Mouse (Mus musculus) small intestine, adult 2 months (tissue): ENCODE measurements around the gene Rbm10. TPM values are rescaled to one million over a fixed set of nuclear protein-coding genes. Genes with fewer than 3 reads are reported as not detected.
A peak's percentile ranks its signal among the peaks of the same experiment; 100 is the strongest.

ENCODE experiments used
- H3K27ac ChIP-seq: fragments of 200-500 bp; 2 replicates; pipeline ENCODE4 v1.5.1; 2012; ENCODE audit warnings: low read depth, low read length, control low read depth, inconsistent platforms; ENCODE audit not compliant: insufficient read depth
- H3K27me3 ChIP-seq: fragments of 200-500 bp; 2 replicates; pipeline ENCODE4 v1.6.1; 2012; ENCODE audit warnings: mild to moderate bottlenecking, moderate library complexity, low read length, inconsistent platforms; ENCODE audit not compliant: control insufficient read depth, insufficient read depth
- H3K36me3 ChIP-seq: fragments of 200-500 bp; 2 replicates; pipeline ENCODE4 v1.6.1; 2012; ENCODE audit warnings: mild to moderate bottlenecking, low read length, control low read depth, inconsistent platforms; ENCODE audit not compliant: control insufficient read depth, insufficient read depth
- H3K4me1 ChIP-seq: fragments of 200-500 bp; 2 replicates; pipeline ENCODE4 v1.6.1; 2012; ENCODE audit warnings: low read length, inconsistent platforms, mixed read lengths; ENCODE audit not compliant: control insufficient read depth, insufficient read depth, insufficient read length
- H3K4me3 ChIP-seq: fragments of 200-500 bp; 2 replicates; pipeline ENCODE4 v1.5.1; 2012; ENCODE audit warnings: low read depth, mild to moderate bottlenecking, control low read depth, inconsistent platforms, low read length, moderate library complexity
- CTCF ChIP-seq: fragments of 200-500 bp; IDR thresholded peaks from 2 replicates; pipeline ENCODE4 v1.5.1; 2012; ENCODE audit warnings: low read depth, mild to moderate bottlenecking, control low read depth, inconsistent platforms, low read length, moderate library complexity, mixed read lengths; ENCODE audit not compliant: insufficient replicate concordance, insufficient read length; ENCODE audit errors: extremely low read depth
- POLR2A ChIP-seq: fragments of 200-500 bp; IDR thresholded peaks from 2 replicates; pipeline ENCODE4 v1.6.1; 2012; ENCODE audit warnings: low read depth, mild to moderate bottlenecking, control low read depth, inconsistent platforms, low read length, moderate library complexity
- WGBS: fragments of 180-500 bp; shearing (Covaris S2); methylation state at CpG from one replicate; pipeline ENCODE4 v1.1.7; 2018; 5-methylcytosine and 5-hydroxymethylcytosine counted together
- polyA plus RNA-seq: library from polyadenylated mRNA; depleted of rRNA; stranded (reverse); fragments of >200 nt; gene quantifications from 2 replicates; pipeline ENCODE4 v1.2.3, GENCODE M21; 2012

The Rbm10 gene
- polyA plus RNA-seq, 1 experiment = 47.4 TPM

DNA sequence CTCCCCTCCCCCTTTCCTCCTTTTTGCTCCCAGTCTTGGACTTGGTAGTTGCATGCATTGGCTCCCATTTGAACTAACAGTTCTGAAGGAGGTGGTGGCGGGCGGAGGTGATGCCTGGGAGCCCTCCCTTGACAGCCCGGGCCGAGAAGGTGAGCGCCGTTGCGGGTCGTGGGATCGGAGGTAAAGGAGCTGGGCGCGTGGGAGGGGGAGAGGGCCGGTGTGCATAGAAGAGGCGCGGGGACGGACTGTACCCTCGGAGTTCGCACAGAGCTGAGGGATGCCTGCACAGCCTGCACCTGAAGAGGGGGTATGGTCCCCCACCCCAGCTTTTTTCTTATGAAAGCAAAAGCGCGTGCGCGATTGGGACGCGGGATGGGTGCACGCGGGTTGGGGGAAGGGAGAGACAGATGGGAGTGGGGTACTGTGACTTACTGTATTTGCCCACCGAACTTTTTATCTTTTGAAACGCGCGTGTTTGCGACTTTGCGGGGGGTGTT, 648 bp downstream of the Rbm10 start:
- TF ChIP-seq CTCF (no peak), POLR2A (no peak)
- peaks cover 2% of the 10 kb centered on the region; the same call in 1 of the 2 replicates for H3K4me1 ChIP-seq
- no peaks in the 10 kb centered on the region for H3K27me3 ChIP-seq
- WGBS = 12% methylated on average over 31 of the region's 31 CpGs
- peak overlapping the region; percentile 87 for H3K4me3 ChIP-seq
- H3K27ac ChIP-seq = peak overlapping the region; percentile 95
- H3K36me3 ChIP-seq = peaks cover 9% of the 10 kb centered on the region; the same call in 1 of the 2 replicates

GRCm38 (mm10) chrX:20638141-20638540, 20.8 kb downstream of the Rbm10 start:
- Histone ChIP-seq H3K36me3 (peaks cover 39% of the 10 kb centered on the region), H3K27me3 (no peaks in the 10 kb centered on the region), H3K4me3 (no peak overlapping the region), H3K27ac (no peak overlapping the region), H3K4me1 (no peaks in the 10 kb centered on the region)
- TF ChIP-seq POLR2A (no peak), CTCF (no peak)
- 77% methylated on average over 2 of the region's 2 CpGs for WGBS

DNA sequence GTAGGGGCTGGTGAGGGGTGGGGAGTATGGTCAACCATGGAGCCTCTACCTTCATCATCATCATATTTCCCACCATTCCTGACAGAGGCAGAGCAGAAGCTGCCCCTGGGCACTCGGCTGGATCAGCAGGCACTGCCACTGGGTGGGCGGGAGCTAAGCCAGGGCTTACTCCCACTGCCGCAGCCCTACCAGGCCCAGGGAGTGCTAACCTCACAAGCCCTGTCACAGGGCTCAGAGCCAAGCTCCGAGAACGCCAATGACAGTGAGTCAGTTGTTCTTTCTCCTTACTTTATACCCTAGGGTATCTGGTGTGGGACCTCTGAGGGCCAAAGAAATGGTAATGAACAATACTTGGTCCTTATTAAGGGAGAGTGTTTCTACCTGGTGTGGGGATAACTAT, 27.5 kb downstream of the Rbm10 start:
- Histone ChIP-seq H3K27ac (no peak overlapping the region), H3K4me1 (no peaks in the 10 kb centered on the region), H3K4me3 (no peak overlapping the region), H3K27me3 (no peaks in the 10 kb centered on the region), H3K36me3 (peaks cover 48% of the 10 kb centered on the region)
- 79% methylated on average over 5 of the region's 5 CpGs for WGBS
- TF ChIP-seq POLR2A (no peak), CTCF (no peak)

DNA sequence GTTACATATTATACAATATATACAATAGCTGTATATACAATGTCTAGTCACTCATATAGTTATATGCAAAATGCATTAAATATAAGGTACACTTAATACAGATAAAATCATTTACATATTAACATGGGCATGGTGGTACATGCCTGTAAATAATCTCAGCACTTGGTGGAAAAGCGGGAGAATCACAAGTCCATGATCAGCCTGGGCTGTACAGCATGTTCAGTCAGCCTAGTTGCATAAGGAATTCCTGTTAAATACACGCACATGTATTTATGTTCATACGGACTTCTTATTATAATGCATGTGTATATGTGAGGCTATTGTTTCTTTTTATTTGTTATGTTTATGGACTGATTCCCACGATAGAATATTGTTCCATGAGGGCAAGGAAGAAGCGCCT, 40.3 kb downstream of the Rbm10 start:
- Histone ChIP-seq H3K36me3 (no peaks in the 10 kb centered on the region), H3K27ac (no peak overlapping the region), H3K4me1 (no peaks in the 10 kb centered on the region), H3K27me3 (no peaks in the 10 kb centered on the region), H3K4me3 (no peak overlapping the region; the same call in 1 of the 2 replicates)
- WGBS = 12% methylated on average over 5 of the region's 5 CpGs
- TF ChIP-seq CTCF (no peak), POLR2A (no peak)

DNA sequence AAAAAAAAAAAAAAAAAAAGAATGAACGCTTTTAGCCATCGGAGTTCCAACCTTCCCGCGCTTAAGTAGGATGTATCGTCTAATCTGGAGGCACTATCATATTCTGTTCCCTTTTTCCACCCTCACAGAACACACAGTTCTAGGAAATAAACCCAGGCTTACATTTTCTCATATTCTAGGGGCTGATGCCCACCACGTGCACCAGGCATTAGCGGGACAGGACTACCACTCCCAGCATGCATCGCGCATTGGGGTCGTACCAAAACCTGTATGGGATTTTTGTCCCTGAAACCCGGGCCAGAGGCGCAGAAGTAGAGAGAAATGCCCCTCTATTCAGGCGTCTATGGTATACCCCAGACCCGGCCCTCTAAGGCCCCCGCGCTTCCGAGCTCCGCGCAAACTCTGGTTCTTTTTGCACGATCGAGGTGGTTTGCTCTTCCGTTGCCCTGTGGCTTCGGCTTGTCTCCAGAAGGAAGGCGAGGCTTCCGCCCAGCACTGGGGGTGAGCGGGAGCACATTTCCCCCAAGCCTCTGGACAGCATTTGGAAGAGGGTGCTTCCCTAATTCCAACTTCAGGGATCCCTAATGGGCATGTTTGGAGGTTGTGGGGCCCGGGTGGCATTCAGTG, 40.8 kb downstream of the Rbm10 start, which contains the start of gene Uba1:
Uba1 (plus strand) TSS at position 301 of the 627 bp plus-strand sequence.
- no peak for TF ChIP-seq POLR2A
- no peak for TF ChIP-seq CTCF
- H3K27ac ChIP-seq = peak within 1 kb of the TSS; percentile 47; the same call in 1 of the 2 replicates
- 15% methylated on average over 27 of the region's 27 CpGs for WGBS
- peak within 1 kb of the TSS; percentile 81 for H3K4me3 ChIP-seq
- H3K27me3 ChIP-seq = no peaks in the 10 kb centered on the region
- no peaks in the 10 kb centered on the region for H3K4me1 ChIP-seq
- H3K36me3 ChIP-seq = no peaks in the 10 kb centered on the region

- no peak for TF ChIP-seq CTCF
- TF ChIP-seq POLR2A = no peak
- H3K27ac ChIP-seq = no peak overlapping the region
- H3K36me3 ChIP-seq = no peaks in the 10 kb centered on the region
- H3K27me3 ChIP-seq = no peaks in the 10 kb centered on the region
- H3K4me1 ChIP-seq = no peaks in the 10 kb centered on the region
- peak overlapping the region; percentile 81 for H3K4me3 ChIP-seq
- WGBS = 11% methylated on average over 24 of the region's 24 CpGs
These were observed 41.6 kb downstream of the Rbm10 start for GRCm38 (mm10) chrX:20658891-20659406.

DNA sequence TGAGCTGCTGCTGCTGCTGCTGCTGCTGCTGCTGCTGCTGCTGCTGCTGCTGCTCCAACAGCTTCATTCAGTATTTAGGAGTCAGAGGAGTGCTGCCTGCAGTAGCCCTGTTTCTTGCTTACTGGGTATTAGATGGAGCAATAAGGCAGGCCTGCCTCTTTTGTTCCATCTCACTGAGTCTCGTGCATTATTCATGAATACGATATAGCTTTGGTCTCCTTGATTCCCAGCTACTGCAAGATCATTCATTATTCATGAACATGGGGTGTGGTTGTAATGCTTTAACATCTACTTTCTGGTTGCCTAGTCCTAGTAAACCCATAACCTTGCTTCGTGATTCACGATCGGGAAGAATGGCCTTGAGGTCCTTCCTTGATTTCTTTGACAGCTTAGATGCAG, 45.0 kb downstream of the Rbm10 start:
- Histone ChIP-seq H3K27me3 (no peaks in the 10 kb centered on the region), H3K36me3 (peaks cover 1% of the 10 kb centered on the region; the same call in 1 of the 2 replicates), H3K27ac (no peak overlapping the region), H3K4me3 (no peak overlapping the region), H3K4me1 (no peaks in the 10 kb centered on the region)
- no peak for TF ChIP-seq CTCF
- TF ChIP-seq POLR2A = no peak
- WGBS = 20% methylated on average over 5 of the region's 5 CpGs
